Mouse (Mus musculus) WW6 (cell line): ENCODE measurements around the gene Flt3l.
"Not testable (repeated sequence)": the region's sequence is repeated elsewhere in the genome, so short reads cannot be mapped to it uniquely, and the experiment has no call there.

Source experiments
- DNase-seq: peaks from one replicate; pipeline ENCODE4 v3.0.0-alpha.2; 2013; ENCODE audit warnings: low read depth, low spot score

Flt3l gene

GRCm38 (mm10) chr7:45098541-45099240 is 37.5 kb downstream of the Flt3l start:
- no peak for DNase-seq

GRCm38 (mm10) chr7:45097479-45097878 is 38.8 kb downstream of the Flt3l start:
- DNase-seq, result no peak

GRCm38 (mm10) chr7:45095965-45096364 is 40.3 kb downstream of the Flt3l start:
- not testable (repeated sequence) for DNase-seq

- no peak for DNase-seq
These were observed 40.9 kb downstream of the Flt3l start for GRCm38 (mm10) chr7:45095367-45095766.

GRCm38 (mm10) chr7:45094121-45094520 is 42.1 kb downstream of the Flt3l start:
- no peak for DNase-seq

- no peak for DNase-seq
These were observed 42.7 kb downstream of the Flt3l start for GRCm38 (mm10) chr7:45093516-45093905.

- DNase-seq, result no peak
These were observed 43.3 kb downstream of the Flt3l start for GRCm38 (mm10) chr7:45092828-45093515.

GRCm38 (mm10) chr7:45092048-45092447 is 44.2 kb downstream of the Flt3l start, which contains the start of gene Rcn3:
TSS of gene Rcn3 (minus strand) at chr7:45092221.
- no peak for DNase-seq

- no peak for DNase-seq
These were observed 44.9 kb downstream of the Flt3l start for GRCm38 (mm10) chr7:45091001-45091990.

GRCm38 (mm10) chr7:45090251-45090977 is 45.8 kb downstream of the Flt3l start:
- no peak for DNase-seq

GRCm38 (mm10) chr7:45088597-45088996 is 47.6 kb downstream of the Flt3l start:
- no peak for DNase-seq

- DNase-seq, result no peak
These were observed 50.1 kb downstream of the Flt3l start for GRCm38 (mm10) chr7:45086084-45086483.

GRCm38 (mm10) chr7:45083300-45083890 is 52.8 kb downstream of the Flt3l start:
- no peak for DNase-seq

- DNase-seq, result no peak
These were observed 53.6 kb downstream of the Flt3l start for GRCm38 (mm10) chr7:45082401-45083299.

GRCm38 (mm10) chr7:45081016-45081415 is 55.2 kb downstream of the Flt3l start:
- no peak for DNase-seq

- no peak for DNase-seq
These were observed 56.4 kb downstream of the Flt3l start for GRCm38 (mm10) chr7:45079856-45080255.
